In genomic region chr12:118635456-118635855, GRCm38 (mm10) we compare ENCODE assay signal across 25 mouse cellular contexts.
"Had no signal": no experiment of that assay in that cellular context is flagged by ENCODE, and none has a peak within 500 bp of the region (broad histone marks: within the 10 kb centered on the region; RNA-seq: fewer than 3 reads in every experiment).

No protein-coding gene starts in this region.

- H3K4me2 ChIP-seq: heart, embryonic 12.5 days; hindbrain, embryonic 12.5 days; hindbrain, embryonic 14.5 days; intestine, embryonic 15.5 days; limb, embryonic 13.5 days; limb, embryonic 15.5 days; liver, embryonic 12.5 days had no signal

- H3K27ac ChIP-seq: heart, embryonic 10.5 days; hindbrain, embryonic 10.5 days; hindbrain, embryonic 12.5 days; hindbrain, embryonic 14.5 days; intestine, embryonic 15.5 days; limb, embryonic 13.5 days; limb, embryonic 15.5 days; liver, embryonic 12.5 days; liver, embryonic 14.5 days had no signal

- H3K9me3 ChIP-seq: heart, embryonic 10.5 days; heart, embryonic 12.5 days; hindbrain, embryonic 10.5 days; intestine, embryonic 15.5 days; limb, embryonic 15.5 days; liver, embryonic 12.5 days had no signal

- H3K9ac ChIP-seq: heart, embryonic 12.5 days; hindbrain, embryonic 12.5 days; hindbrain, embryonic 14.5 days; intestine, embryonic 15.5 days; limb, embryonic 13.5 days; limb, embryonic 15.5 days; liver, embryonic 12.5 days; liver, embryonic 14.5 days had no signal

- ATAC-seq: hindbrain, embryonic 16.5 days; inflammation-experienced regulatory T-cells, adult 6 months; intestine, embryonic 15.5 days; intestine, postnatal 0 days; liver, embryonic 12.5 days had no signal

- H3K36me3 ChIP-seq: heart, embryonic 10.5 days; heart, embryonic 12.5 days; hindbrain, embryonic 10.5 days; hindbrain, embryonic 12.5 days; intestine, embryonic 15.5 days; limb, embryonic 13.5 days; limb, embryonic 15.5 days; liver, embryonic 12.5 days had no signal

- H3K4me1 ChIP-seq: heart, embryonic 10.5 days; heart, embryonic 12.5 days; hindbrain, embryonic 12.5 days; intestine, embryonic 15.5 days; limb, embryonic 13.5 days; limb, embryonic 15.5 days; liver, embryonic 12.5 days had no signal

- H3K4me3 ChIP-seq: heart, embryonic 10.5 days; heart, embryonic 12.5 days; hindbrain, embryonic 10.5 days; hindbrain, embryonic 12.5 days; intestine, embryonic 15.5 days; limb, embryonic 13.5 days; limb, embryonic 15.5 days; liver, embryonic 12.5 days had no signal

- DNase-seq: gastrocnemius, postnatal 10 days; gastrocnemius, postnatal 25 days; heart, adult 18-20 months; heart, postnatal 10 days; heart, postnatal 4 days; kidney, adult 18-20 months; kidney, adult 8-10 months; kidney, postnatal 10 days; kidney, postnatal 25 days; layer of hippocampus, adult 9-11 months; layer of hippocampus, postnatal 36 days; left cerebral cortex, postnatal 4 days had no signal

- H3K27me3 ChIP-seq: heart, embryonic 12.5 days; intestine, embryonic 15.5 days; limb, embryonic 13.5 days; limb, embryonic 15.5 days; liver, embryonic 12.5 days had no signal
